Mouse (Mus musculus): ENCODE results near the gene Tnfaip6.
"Not testable (repeated sequence)": the region's sequence is repeated elsewhere in the genome, so short reads cannot be mapped to it uniquely, and the experiment has no call there.

Gene Tnfaip6

DNA sequence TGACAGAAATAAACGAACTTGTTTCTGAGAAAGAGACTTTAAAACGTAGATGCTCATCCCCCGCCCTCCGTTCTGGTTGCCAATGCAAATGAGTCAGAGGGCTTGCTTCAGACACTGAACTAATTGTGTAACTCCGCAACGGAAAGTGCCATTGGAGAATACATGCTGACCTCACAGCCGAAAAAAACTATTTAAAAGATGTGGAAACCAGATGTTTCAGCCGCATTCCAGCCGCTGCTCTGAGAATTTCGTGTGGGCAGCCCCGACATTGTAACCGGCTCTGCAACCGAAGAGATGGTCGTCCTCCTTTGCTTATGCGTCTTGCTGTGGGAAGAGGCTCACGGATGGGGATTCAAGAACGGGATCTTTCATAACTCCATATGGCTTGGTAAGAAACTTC lies at the start of gene Tnfaip6:
Tnfaip6 (plus strand) TSS at position 128 of the 400 bp plus-strand sequence.
- DNase-seq, result peak; percentile 62

DNA sequence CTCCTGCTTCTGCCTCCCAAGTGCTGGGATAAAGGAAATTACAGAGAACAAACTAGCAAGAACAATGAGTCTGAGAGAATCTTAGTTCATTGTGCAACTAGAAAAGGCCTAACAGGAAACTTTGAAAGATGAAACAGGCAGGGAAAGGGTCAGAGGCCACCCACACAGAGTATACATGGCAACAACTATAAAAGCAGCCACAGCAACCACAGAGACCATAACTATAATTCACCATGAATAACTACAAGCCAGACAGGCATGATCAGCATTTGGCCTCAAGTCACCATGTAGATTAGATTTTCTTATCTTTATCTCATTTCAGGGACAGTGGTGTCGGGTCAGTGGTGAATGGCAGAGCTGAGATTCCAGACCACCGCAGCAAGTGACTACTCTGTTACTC lies 48.2 kb upstream of the Tnfaip6 start:
- no peak for DNase-seq

DNA sequence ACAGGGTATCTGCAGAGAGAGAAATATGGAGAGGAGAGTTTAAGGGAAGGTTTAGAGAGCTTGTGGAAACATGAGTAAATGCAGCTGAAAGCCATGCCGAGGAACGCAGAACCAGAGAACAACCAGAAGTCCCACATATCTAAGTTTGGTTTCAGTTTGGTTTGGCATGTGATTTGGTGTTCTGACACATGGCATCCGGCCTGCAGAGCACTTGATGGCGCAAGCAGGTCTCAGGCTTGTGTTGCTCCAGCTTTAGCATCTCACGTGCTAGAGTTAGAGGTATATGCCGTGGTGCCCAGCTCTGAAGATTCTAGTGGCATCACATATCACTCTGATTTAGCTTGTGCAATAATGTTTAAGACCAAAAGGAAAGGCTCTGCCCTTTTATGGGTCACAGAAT lies 46.4 kb upstream of the Tnfaip6 start:
- no peak for DNase-seq

DNA sequence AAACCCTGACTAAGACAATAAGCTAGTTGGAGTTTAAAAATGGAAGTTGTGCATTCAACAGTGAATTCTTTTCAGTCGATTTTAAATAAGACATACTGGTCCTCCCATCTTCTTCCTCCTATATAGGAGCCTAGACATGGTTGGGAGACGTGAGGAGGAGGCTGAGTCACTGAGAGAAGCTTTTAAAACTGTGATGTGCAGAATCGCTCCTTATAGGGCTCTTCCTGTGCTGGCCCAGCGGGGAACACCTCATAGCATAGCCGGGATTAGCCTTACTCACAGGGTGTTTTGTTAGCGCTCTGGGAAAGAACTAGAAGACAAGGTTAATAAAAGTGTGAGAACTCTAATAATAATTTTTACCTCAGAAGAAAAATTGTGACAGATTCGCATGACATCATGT lies 37.8 kb upstream of the Tnfaip6 start:
- no peak for DNase-seq

DNA sequence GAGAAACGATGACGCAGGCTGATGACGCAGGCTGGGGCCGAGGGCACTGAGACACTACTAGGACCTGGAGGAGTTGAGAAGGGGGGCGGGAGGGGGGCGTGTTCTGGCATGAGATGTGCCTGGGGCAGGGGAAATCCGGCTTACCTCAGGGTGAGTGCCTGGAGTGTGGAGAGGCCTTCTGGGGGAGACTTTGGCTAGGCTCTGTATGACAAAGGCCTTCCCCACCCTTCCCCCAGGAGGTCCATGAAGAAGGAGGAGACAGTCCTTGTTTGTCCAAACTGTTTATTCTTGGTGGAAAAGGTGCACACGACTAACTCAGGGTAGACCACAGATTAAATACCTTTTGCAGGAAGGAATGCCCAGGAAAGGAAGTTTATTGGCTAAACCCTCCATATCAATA lies 36.3 kb upstream of the Tnfaip6 start:
- no peak for DNase-seq

DNA sequence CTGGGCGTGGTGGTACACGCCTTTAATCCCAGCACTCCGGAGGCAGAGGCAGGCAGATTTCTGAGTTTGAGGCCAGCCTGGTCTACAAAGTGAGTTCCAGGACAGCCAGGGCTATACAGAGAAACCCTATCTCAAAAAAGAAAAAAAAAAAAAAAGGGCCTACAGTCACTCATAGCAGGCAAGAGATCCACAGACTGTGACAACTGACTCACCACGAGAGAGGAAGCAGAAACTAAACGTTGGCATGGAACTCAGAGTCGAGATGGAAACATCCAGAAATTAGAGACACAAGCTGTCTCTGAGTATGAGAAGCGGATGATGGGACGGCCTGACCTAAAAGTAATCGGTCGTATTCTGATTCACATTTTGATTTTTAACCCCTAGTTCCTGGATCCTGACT lies 35.5 kb upstream of the Tnfaip6 start:
- not testable (repeated sequence) for DNase-seq

DNA sequence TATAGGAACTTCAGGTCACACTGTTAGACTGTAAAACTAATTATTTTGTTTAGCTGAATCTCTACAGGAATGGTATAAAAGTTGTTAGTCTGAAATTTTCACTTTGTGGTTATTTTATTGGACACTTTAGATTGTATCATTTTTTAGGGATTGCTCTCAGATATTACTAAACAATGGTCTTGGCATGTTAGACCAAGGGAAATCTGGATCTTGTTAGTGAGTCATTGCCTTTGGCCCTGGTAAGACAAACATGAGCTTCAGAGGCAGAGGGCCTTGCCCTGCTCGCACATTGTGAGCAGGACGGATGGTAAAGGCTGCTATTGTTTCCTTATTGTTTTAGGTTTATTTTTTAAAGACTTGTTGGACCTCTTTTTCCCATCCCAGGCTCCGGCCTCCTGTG lies 31.4 kb upstream of the Tnfaip6 start:
- DNase-seq, result peak; percentile 15

DNA sequence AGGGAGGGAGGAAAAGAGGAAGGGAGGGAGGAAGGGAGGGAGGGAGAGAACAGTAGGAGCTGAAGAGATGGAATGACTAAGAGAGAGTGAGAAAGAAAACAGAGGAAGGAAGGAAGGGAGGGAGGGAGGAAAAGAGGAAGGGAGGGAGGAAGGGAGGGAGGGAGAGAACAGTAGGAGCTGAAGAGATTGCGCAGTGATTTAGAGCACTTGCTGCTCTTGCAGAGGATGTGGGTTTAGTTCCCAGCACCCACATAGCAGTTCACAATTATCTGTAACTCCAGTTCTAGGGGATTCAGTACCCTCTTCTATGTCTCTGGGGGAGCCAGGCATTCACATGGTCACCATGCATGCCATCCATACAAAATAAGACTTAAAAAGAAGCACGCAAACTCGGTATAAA lies 26.0 kb upstream of the Tnfaip6 start:
- DNase-seq, result not testable (repeated sequence)

DNA sequence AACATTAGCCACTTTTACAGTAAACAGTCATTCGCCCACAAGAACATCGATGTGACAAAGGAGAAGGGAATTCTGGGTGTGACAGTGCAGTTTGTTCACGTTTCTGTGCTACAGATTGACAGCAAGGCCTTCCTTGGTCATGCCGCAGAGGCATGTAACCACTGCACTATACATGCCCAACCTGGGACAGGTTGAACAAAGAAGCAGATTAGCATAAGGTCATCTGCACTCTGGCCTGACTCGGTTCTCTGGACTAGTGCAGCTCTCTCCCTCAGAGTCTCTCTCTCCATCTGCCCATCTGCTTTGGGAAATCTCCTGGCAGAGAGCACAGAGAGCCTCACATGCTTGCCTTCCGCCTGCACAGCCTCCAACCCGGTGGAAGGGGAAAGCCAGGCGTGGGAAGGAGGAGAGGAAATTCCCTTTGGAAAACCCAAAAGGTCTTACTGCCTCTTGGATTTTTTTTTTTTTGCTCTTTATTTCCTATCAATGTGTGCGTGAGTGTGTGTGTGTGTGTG lies 24.4 kb upstream of the Tnfaip6 start:
- no peak for DNase-seq

DNA sequence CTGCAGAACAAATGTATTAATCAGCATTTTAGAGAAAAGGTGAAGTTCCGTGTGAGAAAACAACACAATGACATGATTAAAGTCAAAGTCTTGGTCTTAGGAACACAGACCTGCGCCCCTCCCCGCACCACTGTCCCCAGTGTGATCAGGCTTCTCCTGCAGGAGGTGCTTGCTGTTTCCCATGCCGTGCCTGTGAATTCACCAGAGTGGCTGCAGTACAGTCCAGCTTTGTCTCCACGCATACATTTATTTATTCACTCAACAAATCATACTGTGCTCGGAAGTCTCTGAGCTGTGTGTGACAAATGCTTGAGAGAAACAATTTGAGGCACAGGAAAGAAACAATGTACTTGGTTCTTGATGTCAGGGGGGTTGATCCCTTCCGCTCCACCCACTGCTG lies 21.4 kb upstream of the Tnfaip6 start:
- DNase-seq, result no peak

DNA sequence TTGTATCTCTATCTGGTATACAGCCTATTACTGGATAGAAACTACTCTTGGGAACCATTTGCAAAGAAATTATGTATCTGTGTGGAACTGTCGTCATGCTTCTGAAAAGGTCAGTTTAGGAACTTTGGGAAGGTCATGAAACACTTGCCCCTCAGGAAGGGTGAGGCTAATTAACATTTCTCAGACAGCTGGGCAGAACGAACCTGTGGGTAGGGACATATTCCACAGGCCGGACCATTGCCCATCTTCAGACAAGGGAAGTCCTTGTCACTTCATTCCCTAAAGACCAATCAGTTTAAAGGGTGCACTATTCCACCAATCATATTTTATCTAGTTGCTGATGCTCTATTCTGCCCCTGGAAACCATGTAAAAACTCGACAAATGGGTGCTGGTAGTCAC lies 10.7 kb upstream of the Tnfaip6 start:
- DNase-seq, result no peak

DNA sequence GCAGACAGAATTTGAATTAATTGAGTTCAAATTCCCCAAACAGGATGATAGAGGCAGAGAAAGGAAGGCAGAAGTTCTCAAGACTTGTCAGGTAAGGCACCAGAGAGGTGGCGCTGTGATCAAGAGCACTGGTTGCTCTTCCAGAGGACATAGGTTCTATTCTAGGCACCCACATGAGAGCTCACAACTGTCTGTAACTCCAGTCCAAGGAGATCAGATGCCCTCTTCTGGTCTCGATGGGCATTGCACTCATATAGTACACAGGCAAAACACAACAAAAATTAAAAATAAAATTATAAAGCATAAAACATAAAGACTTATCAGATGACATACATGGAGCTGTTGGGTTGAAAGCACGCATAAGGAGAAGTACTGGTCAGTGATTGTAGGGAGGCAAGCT lies 8.4 kb upstream of the Tnfaip6 start:
- no peak for DNase-seq

DNA sequence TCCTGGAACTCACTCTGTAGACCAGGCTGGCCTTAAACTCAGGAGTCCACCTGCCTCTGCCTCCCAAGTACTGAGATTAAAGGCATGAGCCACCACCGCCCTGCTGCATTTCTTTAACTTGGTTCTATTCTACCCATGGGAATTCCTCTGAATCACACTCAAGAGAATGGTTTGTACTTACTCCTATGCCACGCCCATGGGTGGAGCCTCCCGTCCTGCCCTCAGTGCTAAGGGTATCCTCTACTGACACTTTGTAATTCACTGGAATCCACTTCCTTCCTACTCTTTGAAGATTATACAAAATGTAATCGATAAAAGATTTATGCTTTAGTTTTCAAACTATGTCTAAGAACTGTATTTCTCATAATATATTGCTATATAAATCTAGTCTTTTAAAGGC lies 6.3 kb upstream of the Tnfaip6 start:
- DNase-seq, result no peak

DNA sequence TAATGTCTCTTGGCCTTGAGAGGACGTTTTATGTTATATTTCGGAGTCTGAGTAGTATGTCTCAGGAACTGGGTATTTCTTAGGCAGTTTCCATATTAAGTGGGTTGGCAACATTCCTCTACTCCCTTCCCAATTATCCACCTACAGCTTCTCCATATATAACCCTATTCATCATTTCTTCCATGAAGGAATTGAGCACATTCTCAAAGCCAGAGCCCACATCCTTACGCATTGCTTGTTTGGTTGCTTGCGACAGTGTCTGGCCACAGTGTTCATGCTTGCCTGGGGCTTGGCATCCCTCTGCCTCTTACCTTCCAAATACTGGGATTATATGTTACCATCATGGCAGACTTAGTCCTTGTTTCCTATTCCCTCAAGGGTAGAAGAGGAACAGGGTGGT lies 3.2 kb upstream of the Tnfaip6 start:
- DNase-seq, result no peak

DNA sequence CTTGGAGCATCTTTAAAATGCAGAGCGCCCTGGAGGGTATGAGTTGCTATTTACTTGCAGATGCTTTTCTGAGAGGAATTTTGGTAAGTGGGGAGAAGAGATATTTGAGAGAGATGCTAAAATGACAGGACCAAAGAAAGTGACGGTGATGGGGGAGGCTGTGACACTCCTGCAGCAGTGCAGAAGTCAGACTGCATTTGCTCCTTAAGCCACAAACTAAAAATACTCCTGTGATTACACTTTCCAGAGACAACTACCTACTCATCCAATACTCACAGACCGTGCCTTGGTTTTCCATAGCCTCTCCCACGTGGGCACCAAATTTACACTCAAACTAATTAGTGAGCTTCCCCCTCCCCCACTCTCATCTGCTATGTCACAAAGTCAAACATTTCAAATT lies 2.7 kb upstream of the Tnfaip6 start:
- DNase-seq, result no peak

DNA sequence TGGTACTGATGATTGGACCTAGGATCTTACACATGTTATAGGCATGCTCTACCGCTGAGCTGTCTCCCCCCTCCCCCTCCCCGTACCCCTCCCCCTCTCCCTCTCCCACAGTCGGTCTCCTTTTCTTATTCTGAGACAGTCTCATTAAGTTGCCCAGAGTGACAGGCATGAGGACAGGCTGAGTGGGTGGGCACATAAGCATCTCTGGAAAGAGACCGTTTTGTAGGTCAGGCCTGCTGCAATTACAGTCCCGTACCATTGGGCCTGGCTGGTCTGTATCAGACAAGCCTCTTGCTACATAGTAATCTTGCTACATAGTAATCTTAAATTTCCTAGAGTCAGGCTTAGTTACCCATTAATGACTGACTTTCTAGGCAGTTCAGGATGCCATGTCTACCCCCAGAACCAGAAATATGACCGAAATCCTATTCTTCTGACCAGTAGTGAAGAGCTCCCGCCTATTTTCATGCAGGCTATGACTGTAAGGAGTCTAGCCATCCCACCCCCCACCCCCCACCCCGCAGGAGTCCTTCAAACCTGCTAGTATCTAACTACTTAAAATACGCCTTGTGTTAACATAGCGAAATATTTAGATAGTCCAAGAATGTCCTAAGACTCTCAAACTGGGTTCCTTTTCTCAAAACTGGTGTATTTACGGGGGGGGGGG lies 747 bp upstream of the Tnfaip6 start:
- DNase-seq, result no peak

DNA sequence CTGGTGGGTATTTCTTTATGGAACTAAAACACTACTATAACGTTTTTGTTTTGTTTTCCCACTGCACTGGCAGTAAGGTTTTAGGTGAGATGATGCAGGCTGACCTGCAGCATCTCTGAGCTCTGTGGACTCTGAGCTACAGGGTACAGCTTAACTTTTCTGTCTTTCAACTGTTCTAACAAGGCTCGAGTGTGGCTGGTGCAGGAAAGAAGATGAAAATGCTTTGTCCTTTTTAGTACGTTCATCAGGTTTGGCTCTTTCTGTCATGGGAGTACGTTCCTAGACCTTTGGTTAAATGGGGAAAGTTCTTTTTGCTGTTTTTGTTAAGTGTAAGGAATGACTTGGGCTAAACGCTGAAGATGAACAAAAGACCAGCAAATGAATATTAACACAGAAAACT lies 749 bp downstream of the Tnfaip6 start:
- DNase-seq, result no peak

DNA sequence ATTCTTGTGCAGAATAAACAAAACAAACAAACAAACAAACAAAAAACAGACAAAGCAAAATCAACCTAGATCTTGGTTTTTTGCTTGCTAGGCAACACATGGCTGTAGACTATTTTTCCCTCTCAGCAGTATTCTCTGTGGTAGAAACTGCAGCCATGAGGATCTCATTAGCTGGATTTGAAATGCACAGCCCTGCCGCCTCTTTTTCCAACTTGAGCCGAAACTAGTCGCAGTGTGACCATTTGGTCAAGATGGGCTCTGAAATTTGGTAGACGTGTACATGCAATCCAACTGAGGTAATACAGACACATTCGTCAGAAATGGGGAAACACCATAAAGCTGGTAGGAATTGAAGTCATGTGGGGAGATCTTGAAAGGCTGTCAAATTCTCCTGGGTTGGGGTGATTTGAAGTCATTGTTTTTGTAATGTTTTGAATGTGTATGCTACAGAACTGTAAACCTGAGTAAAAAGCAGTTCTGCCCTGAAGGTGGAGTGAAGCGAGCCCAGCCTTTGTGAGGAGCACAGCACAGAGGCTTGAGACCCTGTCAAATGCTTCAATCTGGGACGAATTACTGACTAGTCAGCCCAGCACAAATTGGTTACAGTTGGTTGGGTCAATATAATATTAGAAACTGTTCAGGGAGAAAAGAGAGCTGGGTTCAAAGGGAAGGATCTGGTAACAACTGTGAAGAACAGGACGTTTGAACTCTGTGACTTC lies 1.4 kb downstream of the Tnfaip6 start:
- DNase-seq, result no peak

DNA sequence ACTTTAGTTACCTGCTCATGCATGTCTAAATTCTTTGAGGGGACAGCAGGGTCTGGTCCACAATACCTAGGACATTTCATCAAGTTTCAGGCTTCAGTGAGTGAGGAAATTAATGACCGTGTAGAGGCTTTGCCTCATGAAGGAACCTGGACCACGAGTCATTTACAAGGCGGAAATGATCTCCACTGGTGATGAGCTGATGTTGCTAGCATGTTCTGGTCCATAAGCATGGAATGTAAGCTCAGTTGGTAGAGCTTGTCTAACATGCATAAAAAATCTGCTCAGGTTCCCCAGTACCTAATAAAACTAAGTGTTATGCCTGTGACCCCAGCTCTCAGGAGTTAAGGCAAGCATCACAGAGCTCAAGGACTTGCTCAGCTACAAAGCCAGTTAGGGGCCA lies 4.3 kb downstream of the Tnfaip6 start:
- no peak for DNase-seq

DNA sequence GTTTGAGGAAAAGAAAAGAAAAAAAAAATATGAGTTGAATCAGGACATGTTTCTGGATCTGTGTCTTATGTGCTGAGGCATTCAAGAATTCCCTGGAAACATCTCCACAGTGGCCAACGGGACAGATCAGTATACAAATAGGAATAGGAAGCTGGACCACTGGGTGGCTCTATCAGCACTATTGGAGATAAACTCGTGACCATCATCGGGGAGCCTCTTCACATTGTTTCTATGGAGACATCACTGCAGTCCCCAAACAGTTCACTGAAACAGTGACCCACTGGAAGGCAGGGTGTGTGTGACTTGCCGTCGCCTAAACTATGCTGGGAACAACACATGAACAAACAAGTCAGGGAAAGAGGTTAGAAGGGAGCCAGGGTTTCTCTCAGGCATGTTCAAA lies 4.9 kb downstream of the Tnfaip6 start:
- no peak for DNase-seq

DNA sequence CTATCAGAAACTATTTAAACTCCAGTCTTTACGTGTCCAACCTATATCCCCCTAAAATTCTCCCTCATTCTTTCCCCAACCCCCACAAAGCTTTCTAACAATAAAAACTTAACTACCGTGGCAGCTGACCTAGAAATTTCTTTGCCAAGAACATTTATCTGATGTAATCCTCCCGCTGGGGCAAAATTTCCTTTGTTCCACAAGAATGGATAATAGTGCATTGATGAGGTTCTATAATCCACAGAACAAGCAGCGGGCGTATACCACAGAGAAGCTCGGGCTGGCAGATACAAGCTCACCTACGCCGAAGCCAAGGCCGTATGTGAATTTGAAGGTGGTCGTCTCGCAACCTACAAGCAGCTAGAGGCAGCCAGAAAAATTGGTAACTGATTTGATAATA lies 5.7 kb downstream of the Tnfaip6 start:
- DNase-seq, result no peak

DNA sequence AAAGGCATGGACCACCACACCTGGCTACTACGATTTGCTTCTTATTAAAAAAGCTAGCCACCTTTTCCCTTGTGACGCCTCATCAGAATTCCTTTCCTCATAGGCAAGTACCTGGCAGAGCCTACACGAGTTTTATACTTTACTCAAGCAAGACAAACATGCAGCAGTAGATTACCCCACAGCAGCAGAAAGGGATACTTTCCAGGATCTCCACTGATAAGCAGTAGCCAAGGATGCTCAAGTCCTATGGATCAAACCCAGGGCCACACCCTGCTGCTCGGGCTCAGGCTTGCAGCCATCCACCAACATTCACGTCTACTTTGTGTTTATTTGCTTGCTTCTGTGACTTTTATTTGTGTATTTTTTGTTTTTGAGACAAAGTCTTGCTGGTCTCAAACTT lies 8.2 kb downstream of the Tnfaip6 start:
- no peak for DNase-seq

DNA sequence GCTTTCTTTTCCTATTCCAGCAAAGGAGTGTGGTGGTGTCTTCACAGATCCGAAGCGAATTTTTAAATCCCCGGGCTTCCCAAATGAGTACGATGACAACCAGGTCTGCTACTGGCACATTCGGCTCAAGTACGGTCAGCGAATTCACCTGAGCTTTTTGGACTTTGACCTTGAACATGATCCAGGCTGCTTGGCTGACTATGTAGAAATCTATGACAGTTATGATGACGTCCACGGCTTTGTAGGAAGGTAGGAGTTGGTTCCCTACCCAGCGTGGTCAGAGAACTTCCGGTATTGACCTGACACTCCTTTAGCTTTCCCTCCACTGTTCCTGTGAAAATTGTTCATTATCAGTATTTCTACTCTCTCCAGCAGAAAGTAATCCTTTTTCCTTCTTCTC lies 13.0 kb downstream of the Tnfaip6 start:
- no peak for DNase-seq

DNA sequence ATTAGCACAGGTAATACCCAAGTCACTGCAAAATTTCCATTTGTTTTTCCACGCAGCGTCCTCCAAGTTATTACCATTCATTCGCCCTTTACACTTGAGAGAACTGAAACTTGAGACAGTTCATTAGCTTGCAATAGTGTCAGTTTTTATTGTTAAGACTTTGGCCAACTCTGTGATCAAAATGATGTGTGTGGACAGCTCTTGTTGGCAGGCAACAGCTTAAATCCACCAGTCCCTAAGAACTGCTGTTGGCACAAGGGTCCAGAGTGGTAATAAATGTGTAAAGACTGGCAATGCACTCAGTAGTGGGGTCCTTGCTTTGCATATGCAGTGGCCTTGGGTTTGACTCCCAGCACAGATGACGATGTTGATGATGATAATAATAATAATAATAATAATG lies 14.5 kb downstream of the Tnfaip6 start:
- no peak for DNase-seq

DNA sequence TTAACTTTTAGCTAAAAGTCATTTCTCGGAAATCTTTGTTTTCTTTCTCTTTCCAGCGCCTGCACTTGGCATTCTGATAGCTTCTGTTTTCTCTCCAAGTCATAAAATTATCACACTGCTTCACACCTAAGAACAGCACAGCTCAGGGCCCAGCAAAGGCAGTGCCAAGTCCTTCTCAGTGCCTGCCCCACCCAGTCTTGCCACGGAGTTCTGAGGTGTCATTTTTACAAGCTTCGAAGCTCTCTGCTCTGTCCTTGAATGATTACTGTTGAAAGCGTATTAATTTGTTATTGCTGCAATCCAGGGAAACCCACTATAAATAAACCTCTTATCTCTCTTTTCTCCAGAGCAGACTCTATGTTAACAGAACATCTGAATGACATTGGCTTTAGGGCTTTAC lies 15.7 kb downstream of the Tnfaip6 start:
- DNase-seq, result no peak

Measured in lung, postnatal 14 days (tissue).